In genomic region chr13:56755871-56756270, GRCm38 (mm10) we compare ENCODE assay signal across 10 mouse cellular contexts. TPM values are rescaled to one million over a fixed set of nuclear protein-coding genes. Genes with fewer than 3 reads are reported as not detected.
DNase-seq lines count a peak whose midpoint lies in the region; ATAC-seq and TF ChIP-seq lines count a peak whose summit lies in the region.
"Had no signal": no experiment of that assay in that cellular context is flagged by ENCODE, and none has a peak within 500 bp of the region (broad histone marks: within the 10 kb centered on the region; RNA-seq: fewer than 3 reads in every experiment).

No protein-coding gene starts in this region.

- ATAC-seq in intestine, embryonic 16.5 days: peak; percentile 47
- no peak for ATAC-seq in forebrain, embryonic 15.5 days (replicated peaks)

- H3K9me3 ChIP-seq in heart, embryonic 10.5 days: no peaks in the 10 kb centered on the region
- H3K9me3 ChIP-seq in ES-Bruce4 (replicated peaks; ENCODE audit: control insufficient read depth, insufficient read depth, low read length, poor library complexity, severe bottlenecking): no peaks in the 10 kb centered on the region
- no peaks in the 10 kb centered on the region for H3K9me3 ChIP-seq in intestine, embryonic 16.5 days (ENCODE audit: control insufficient read depth, low read length)
- H3K9me3 ChIP-seq in forebrain, embryonic 15.5 days: no peaks in the 10 kb centered on the region
- H3K9me3 ChIP-seq: midbrain, embryonic 12.5 days had no signal

- DNase-seq in heart, adult 2 months: peak in 1 of 2 experiments; percentile 32
- no peak for DNase-seq in heart, embryonic 10.5 days (ENCODE audit: low spot score)
- DNase-seq in lung, postnatal 4 days: peak; percentile 59 to 62
- DNase-seq in left cerebral cortex, postnatal 4 days: no peak
- no peak for DNase-seq in spleen, adult 12 weeks (ENCODE audit: low spot score)

- no peak for TF ChIP-seq EP300 in heart, adult 2 months (IDR thresholded peaks at IDR 0.05; ENCODE audit: insufficient read depth, low read depth, low read length)
- no peak for TF ChIP-seq EP300 in ES-Bruce4 (IDR thresholded peaks at IDR 0.05; ENCODE audit: insufficient read depth, low read depth, low read length)

- no peaks in the 10 kb centered on the region for H3K36me3 ChIP-seq in heart, adult 2 months (ENCODE audit: control insufficient read depth, insufficient read depth, low read length)
- no peaks in the 10 kb centered on the region for H3K36me3 ChIP-seq in heart, embryonic 10.5 days
- no peaks in the 10 kb centered on the region for H3K36me3 ChIP-seq in ES-Bruce4 (ENCODE audit: control insufficient read depth, insufficient read depth, low read length, poor library complexity, severe bottlenecking)
- H3K36me3 ChIP-seq in intestine, embryonic 16.5 days (ENCODE audit: control insufficient read depth, insufficient read depth, low read length): no peaks in the 10 kb centered on the region
- H3K36me3 ChIP-seq in forebrain, embryonic 15.5 days: no peaks in the 10 kb centered on the region
- H3K36me3 ChIP-seq: G1E; midbrain, embryonic 12.5 days had no signal

- no peak overlapping the region for H3K4me3 ChIP-seq in heart, adult 2 months
- no peak overlapping the region for H3K4me3 ChIP-seq in heart, embryonic 10.5 days
- H3K4me3 ChIP-seq in ES-Bruce4 (ENCODE audit: low read depth, low read length): no peak overlapping the region
- no peak overlapping the region for H3K4me3 ChIP-seq in intestine, embryonic 16.5 days (ENCODE audit: low read length)
- H3K4me3 ChIP-seq in forebrain, embryonic 15.5 days: no peak overlapping the region
- H3K4me3 ChIP-seq: midbrain, embryonic 12.5 days had no signal

- 50% methylated on average over 6 of the region's 6 CpGs for whole genome bisulfite sequencing in heart, adult 2 months
- WGBS in heart, embryonic 10.5 days: 46% methylated on average over 6 of the region's 6 CpGs
- WGBS in intestine, embryonic 16.5 days: 58% methylated on average over 6 of the region's 6 CpGs
- 59% methylated on average over 6 of the region's 6 CpGs for WGBS in forebrain, embryonic 15.5 days

- H3K4me1 ChIP-seq in heart, adult 2 months (ENCODE audit: control insufficient read depth, insufficient read depth, low read length): no peaks in the 10 kb centered on the region
- peaks cover 38% of the 10 kb centered on the region for H3K4me1 ChIP-seq in heart, embryonic 10.5 days
- H3K4me1 ChIP-seq in ES-Bruce4 (ENCODE audit: control insufficient read depth, insufficient read depth, low read length): no peaks in the 10 kb centered on the region
- H3K4me1 ChIP-seq in intestine, embryonic 16.5 days (ENCODE audit: control insufficient read depth, insufficient read depth, low read length): peaks cover 17% of the 10 kb centered on the region
- peaks cover 24% of the 10 kb centered on the region for H3K4me1 ChIP-seq in forebrain, embryonic 15.5 days

- no peak overlapping the region for H3K9ac ChIP-seq in heart, adult 2 months (ENCODE audit: low read depth, low read length)
- H3K9ac ChIP-seq in ES-Bruce4 (ENCODE audit: low read depth, poor library complexity, severe bottlenecking): no peak overlapping the region
- H3K9ac ChIP-seq in intestine, embryonic 16.5 days (ENCODE audit: low read depth, low read length): no peak overlapping the region
- H3K9ac ChIP-seq in forebrain, embryonic 15.5 days (replicated peaks): no peak overlapping the region
- H3K9ac ChIP-seq: midbrain, embryonic 12.5 days had no signal

- H3K27me3 ChIP-seq in heart, adult 2 months (ENCODE audit: control insufficient read depth, insufficient read depth, low read length): peaks cover 13% of the 10 kb centered on the region
- H3K27me3 ChIP-seq in heart, embryonic 10.5 days (ENCODE audit: insufficient read depth, poor library complexity, severe bottlenecking): peaks cover 71% of the 10 kb centered on the region
- H3K27me3 ChIP-seq in ES-Bruce4 (ENCODE audit: control insufficient read depth, insufficient read depth, low read length, poor library complexity, severe bottlenecking): peaks cover 6% of the 10 kb centered on the region; the same call in 1 of the 2 replicates
- H3K27me3 ChIP-seq in intestine, embryonic 16.5 days (replicated peaks; ENCODE audit: control insufficient read depth, insufficient read depth, low read length): peaks cover 37% of the 10 kb centered on the region
- peaks cover 31% of the 10 kb centered on the region for H3K27me3 ChIP-seq in forebrain, embryonic 15.5 days

- intact Hi-C loops in heart, adult 2 months (cut with DNase I): no loop called here
- intact Hi-C loops in left cerebral cortex, postnatal 4 days (cut with DNase I): no loop called here

- TF ChIP-seq POLR2A in heart, adult 2 months (IDR thresholded peaks at IDR 0.05; ENCODE audit: insufficient read depth, low read depth, low read length): no peak
- TF ChIP-seq POLR2A in ES-Bruce4 (IDR thresholded peaks at IDR 0.05; ENCODE audit: insufficient read depth, low read length): no peak

- no peak overlapping the region for H3K4me2 ChIP-seq in intestine, embryonic 16.5 days (ENCODE audit: low read depth, low read length)
- H3K4me2 ChIP-seq in forebrain, embryonic 15.5 days (replicated peaks): no peak overlapping the region
- H3K4me2 ChIP-seq: midbrain, embryonic 12.5 days had no signal

- peak; percentile 52 for TF ChIP-seq CTCF in heart, adult 2 months (IDR thresholded peaks at IDR 0.05)
- TF ChIP-seq CTCF in ES-Bruce4 (IDR thresholded peaks at IDR 0.05; ENCODE audit: low read depth, low read length): peak; percentile 52

- H3K79me2 ChIP-seq in heart, adult 2 months (replicated peaks; ENCODE audit: control insufficient read depth, insufficient read depth, low read length): no peaks in the 10 kb centered on the region

- no peak overlapping the region for H3K27ac ChIP-seq in heart, adult 2 months
- no peak overlapping the region for H3K27ac ChIP-seq in heart, embryonic 10.5 days
- no peak overlapping the region for H3K27ac ChIP-seq in ES-Bruce4 (ENCODE audit: insufficient read depth, low read length)
- no peak overlapping the region for H3K27ac ChIP-seq in intestine, embryonic 16.5 days (ENCODE audit: low read length)
- H3K27ac ChIP-seq in forebrain, embryonic 15.5 days (replicated peaks): no peak overlapping the region
- H3K27ac ChIP-seq: midbrain, embryonic 12.5 days had no signal

RNA-seq across cellular contexts. Expression of gene Gm45623, which starts 2.2 kb away (rescaled TPM):
- not detected for total RNA-seq in heart, adult 2 months (2021)
- not detected in 2 replicates for polyA plus RNA-seq in heart, adult 2 months (2012; rRNA removed)
- 0.49 and 0.67 TPM in 2 replicates for polyA plus RNA-seq in heart, embryonic 10.5 days (2016; fragmentation: Nextera tagmentation; extraction: Ambion mirVana)
- polyA plus RNA-seq in ES-Bruce4 (2011; ENCODE audit: insufficient read depth, insufficient read length, low read depth, missing spikeins): not detected in 2 replicates
- polyA plus RNA-seq in intestine, embryonic 16.5 days (2015; fragmentation: Nextera tagmentation; extraction: Ambion mirVana): 0.27 and 0.43 TPM in 2 replicates
- polyA plus RNA-seq in forebrain, embryonic 15.5 days (2015; fragmentation: Nextera tagmentation; extraction: Ambion mirVana): 0.74 and 0.98 TPM in 2 replicates
- 1 to 10 TPM; 2.4 to 2.9 TPM for total RNA-seq in left cerebral cortex, postnatal 4 days (2021)
- polyA plus RNA-seq: G1E had no signal

RNA-seq across cellular contexts. Expression of gene Smad5, which starts 53.1 kb away (rescaled TPM):
- 10 to 100 TPM; 29.7 to 30.3 TPM for total RNA-seq in heart, adult 2 months (2021)
- 19.7 and 37.7 TPM in 2 replicates for polyA plus RNA-seq in heart, adult 2 months (2012; rRNA removed)
- 20.7 and 23.0 TPM in 2 replicates for polyA plus RNA-seq in heart, embryonic 10.5 days (2016; fragmentation: Nextera tagmentation; extraction: Ambion mirVana)
- polyA plus RNA-seq in ES-Bruce4 (2011; ENCODE audit: insufficient read depth, insufficient read length, low read depth, missing spikeins): 27.1 and 34.2 TPM in 2 replicates
- 14.5 and 15.3 TPM in 2 replicates for polyA plus RNA-seq in intestine, embryonic 16.5 days (2015; fragmentation: Nextera tagmentation; extraction: Ambion mirVana)
- 32.9 and 34.4 TPM in 2 replicates for polyA plus RNA-seq in forebrain, embryonic 15.5 days (2015; fragmentation: Nextera tagmentation; extraction: Ambion mirVana)
- total RNA-seq in left cerebral cortex, postnatal 4 days (2021): 10 to 100 TPM; 36.0 to 41.9 TPM

Comparison
In these comparisons a context has a peak if more than half of its experiments do, and no peak if none do; other contexts are left out.
1. DNase-seq: peak in lung, postnatal 4 days (2 of 2); none in heart, embryonic 10.5 days (single experiment), left cerebral cortex, postnatal 4 days (single experiment) and spleen, adult 12 weeks (single experiment).